Mouse (Mus musculus) erythroblast, embryonic 14.5 days (primary cell): ENCODE results near the gene Col9a2.

Source experiments
- GATA1 ChIP-seq: IDR thresholded peaks from 2 replicates; pipeline ENCODE4 v1.6.1; 2012; ENCODE audit warnings: low read length, inconsistent platforms, mixed read lengths
- TAL1 ChIP-seq: IDR thresholded peaks from 3 replicates; pipeline ENCODE4 v1.6.1; 2012; ENCODE audit warnings: low read length, inconsistent platforms, mixed read lengths

DNA sequence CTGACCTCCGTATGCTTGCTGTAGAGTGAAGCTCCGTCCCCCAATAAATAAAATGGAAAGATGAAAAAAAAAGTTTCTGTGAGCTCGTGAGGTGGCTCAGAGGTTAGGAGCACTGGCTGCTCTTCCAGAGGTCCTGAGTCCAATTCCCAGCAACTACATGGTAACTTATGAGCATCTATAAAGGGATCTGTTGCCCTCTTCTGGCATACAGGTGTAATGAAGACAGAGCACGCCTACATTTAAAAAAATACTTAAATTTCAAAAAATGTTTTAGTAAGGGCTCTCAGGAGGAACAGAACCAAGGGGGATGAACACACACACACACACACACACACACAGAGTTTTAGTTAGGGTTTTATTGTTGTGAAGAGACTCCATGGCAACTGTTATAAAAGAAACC is 7.7 kb upstream of the Col9a2 start:
- TF ChIP-seq GATA1 = no peak
- no peak for TF ChIP-seq TAL1
